Mouse (Mus musculus) gastrocnemius, adult 2 months (tissue): ENCODE results near the gene Flt3l. TPM values are rescaled to one million over a fixed set of nuclear protein-coding genes. Genes with fewer than 3 reads are reported as not detected.

ENCODE experiments used
- DNase-seq: peaks from one replicate; pipeline ENCODE4 v3.0.0; 2022
- H3K27ac ChIP-seq: fragments of 200-600 bp; 2 replicates; pipeline ENCODE4 v1.8.1; 2022; ENCODE audit warnings: mild to moderate bottlenecking
- H3K4me3 ChIP-seq: fragments of 200-600 bp; 2 replicates; pipeline ENCODE4 v1.8.1; 2022; ENCODE audit warnings: mild to moderate bottlenecking, moderate library complexity
- CTCF ChIP-seq: fragments of 200-600 bp; IDR thresholded peaks from 2 replicates; pipeline ENCODE4 v1.8.1; 2022; ENCODE audit warnings: antibody characterized with exemption, mild to moderate bottlenecking, moderate library complexity
- intact Hi-C: fragments of 180-260 bp; cut with DNase I; formaldehyde crosslinking; loops from one replicate; pipeline ENCODE4 v1.15.1; 2025
- long read RNA-seq, 2 experiments: library from polyadenylated mRNA; stranded (forward); transcript quantifications; one replicate each; pipeline ENCODE4 v2.0.0; 2021
- total RNA-seq, 2 experiments: library from RNA; stranded (reverse); gene quantifications; 2 replicates each; pipeline ENCODE4 v1.2.3; 2021

Gene Flt3l
- 1 to 10 TPM; 2.2 to 3.3 TPM for total RNA-seq
- long read RNA-seq, experiment 1, partial matches to known transcripts: 0 of 1 reads
- long read RNA-seq, experiment 1, other reads (novel, unspliced or antisense): 1 of 1 reads
- long read RNA-seq, experiment 2, partial matches to known transcripts: 1 of 1 reads
- long read RNA-seq, experiment 2, other reads (novel, unspliced or antisense): 0 of 1 reads

DNA sequence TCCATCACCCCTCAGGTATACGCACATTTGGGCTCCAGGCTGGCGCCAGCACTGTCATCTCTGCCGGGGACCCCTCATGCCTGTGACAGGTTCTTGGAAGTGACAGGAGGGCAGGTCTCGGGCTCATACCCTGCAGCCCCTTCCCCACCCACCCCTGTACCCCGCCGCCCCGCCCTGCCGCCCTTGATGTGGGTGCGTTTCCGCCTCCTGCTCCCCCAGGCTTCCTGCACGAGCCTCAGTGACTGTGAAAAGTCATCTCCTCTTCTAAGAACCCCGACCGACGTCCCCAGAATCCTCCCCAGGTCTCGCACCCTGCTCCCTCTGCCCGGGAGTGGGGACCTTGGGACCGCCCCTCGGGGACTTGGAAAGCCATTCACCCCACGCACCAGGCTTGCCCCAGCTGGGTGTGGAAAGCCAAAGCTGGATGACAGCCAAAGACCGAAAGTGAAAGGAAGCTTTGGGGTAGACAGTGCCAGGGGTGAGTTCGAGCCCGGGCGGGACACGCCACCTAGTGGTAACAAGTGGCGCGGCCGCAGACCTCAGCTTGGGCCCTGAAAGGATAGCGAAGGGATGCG is at the start of gene Flt3l, which contains the start of gene Gm45713:
Flt3l (minus strand) TSS at position 440 of the 575 bp plus-strand sequence.
Gm45713 (minus strand) TSS at position 239 of the 575 bp plus-strand sequence.
- peak within 1 kb of the TSS; percentile 93 for H3K27ac ChIP-seq
- H3K4me3 ChIP-seq: peak within 1 kb of the TSS; percentile 73
- DNase-seq: peak; percentile 95
- peak; percentile 99 for TF ChIP-seq CTCF
- intact Hi-C loops: loop anchor here (1.0 to 5.0 kb wide), 2 partner anchors 56 to 154 kb away; no protein-coding TSS in a partner anchor

DNA sequence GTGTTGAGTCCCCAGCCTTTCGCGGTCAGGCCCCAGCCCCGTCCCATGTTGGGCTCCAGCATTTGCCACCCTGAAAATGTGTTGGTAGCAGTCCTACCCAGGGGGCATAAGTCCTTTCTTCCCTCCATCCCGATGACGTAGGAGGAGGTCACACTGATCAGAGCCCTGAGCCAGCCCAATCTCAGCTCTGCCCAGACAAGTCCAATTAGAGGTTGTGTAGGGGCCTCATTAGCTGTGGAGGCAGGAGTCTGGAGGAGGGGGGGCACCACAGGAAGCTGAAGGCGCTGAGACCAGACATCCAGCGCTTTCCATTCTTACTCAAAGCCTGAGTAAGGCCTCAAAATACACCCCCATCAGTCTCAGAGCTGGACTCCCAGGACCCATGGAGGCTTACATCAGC is 49.7 kb upstream of the Flt3l start:
- no peak for DNase-seq
- TF ChIP-seq CTCF: no peak
- no peak overlapping the region for H3K27ac ChIP-seq
- intact Hi-C loops: no loop called here
- no peak overlapping the region for H3K4me3 ChIP-seq

GRCm38 (mm10) chr7:45183672-45184071 is 47.4 kb upstream of the Flt3l start:
- TF ChIP-seq CTCF: no peak
- no peak for DNase-seq
- H3K4me3 ChIP-seq: no peak overlapping the region
- intact Hi-C loops: no loop called here
- no peak overlapping the region for H3K27ac ChIP-seq

DNA sequence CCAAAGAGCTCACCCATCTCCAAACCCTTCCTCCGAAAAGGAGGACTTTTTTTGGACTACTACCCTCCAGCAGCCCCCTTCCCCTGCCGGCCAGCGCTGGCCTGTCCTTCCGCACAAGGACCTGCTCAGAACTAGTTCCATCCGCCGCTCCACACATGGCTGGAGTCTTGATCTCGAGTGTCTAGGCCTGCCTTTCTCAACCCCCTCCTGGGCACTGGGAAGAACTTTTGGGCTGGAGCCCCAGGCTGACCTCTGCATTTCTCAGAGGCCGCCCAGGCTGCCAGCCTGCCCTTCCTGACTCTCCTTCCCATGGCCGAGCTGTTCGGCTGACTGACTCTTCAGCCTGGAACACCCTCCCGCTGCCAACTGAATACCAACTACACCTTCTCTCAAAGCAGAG is 46.4 kb upstream of the Flt3l start:
- intact Hi-C loops: no loop called here
- DNase-seq: peak; percentile 71
- peak overlapping the region; percentile 69 for H3K4me3 ChIP-seq
- TF ChIP-seq CTCF: 0 out of 2 replicates have a peak, but pooled peaks have one; percentile 11
- H3K27ac ChIP-seq: peak overlapping the region; percentile 93

DNA sequence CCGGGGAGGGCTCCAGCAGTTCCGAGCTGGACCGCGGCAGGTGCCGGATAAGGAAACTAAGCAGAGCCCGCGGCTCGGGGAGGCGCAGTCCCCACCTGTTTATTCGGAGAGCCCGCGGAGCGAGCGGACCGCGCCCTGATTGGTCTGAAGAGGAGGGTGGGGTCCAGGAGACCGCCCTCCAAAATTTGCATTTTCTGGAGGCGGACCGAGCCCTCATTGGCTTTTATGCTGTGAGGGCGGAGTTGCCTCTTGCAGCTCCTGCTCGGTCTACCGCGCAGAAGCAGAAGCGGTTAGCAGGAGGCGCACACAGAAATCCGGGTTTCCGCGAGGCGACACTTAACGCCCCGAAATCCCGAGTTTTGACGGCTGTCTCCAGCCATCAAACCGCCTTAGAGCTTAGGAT is 46.0 kb upstream of the Flt3l start:
- Histone ChIP-seq H3K27ac (peak overlapping the region; percentile 93), H3K4me3 (peak overlapping the region; percentile 69)
- DNase-seq: peak; percentile 93
- intact Hi-C loops: no loop called here
- TF ChIP-seq CTCF: no peak

- DNase-seq: peak; percentile 64
- peak; percentile 20; the same call in 1 of the 2 replicates for TF ChIP-seq CTCF
- H3K27ac ChIP-seq: no peak overlapping the region
- intact Hi-C loops: no loop called here
- peak overlapping the region; percentile 69 for H3K4me3 ChIP-seq
Measured at GRCm38 (mm10) chr7:45181540-45181939, 45.3 kb upstream of the Flt3l start.

DNA sequence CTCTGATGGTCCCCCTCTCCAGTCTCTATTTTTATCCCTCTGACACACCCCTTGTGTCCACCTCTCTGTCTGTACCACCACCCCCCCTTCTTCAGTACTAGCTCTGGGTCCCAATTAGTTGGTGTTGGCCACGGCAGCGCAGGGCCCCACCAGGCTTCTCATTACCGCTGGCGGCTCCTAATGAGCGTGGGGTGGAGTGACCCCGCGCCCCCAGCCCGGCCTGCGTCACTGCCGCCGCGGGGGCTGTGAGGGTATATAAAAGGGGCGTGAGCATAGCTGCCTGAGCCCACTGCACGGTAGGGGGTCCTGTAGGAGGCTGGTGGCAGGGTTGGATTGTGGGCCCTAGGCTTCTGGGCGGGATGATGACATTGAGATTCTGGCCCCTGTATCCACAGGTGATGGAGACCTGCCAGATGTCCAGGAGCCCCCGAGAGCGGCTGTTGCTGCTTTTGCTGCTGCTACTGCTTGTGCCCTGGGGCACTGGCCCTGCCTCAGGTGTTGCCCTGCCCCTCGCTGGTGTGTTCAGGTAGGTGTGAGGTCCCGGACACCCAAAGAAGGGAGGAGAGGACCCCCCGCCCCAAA is 44.8 kb upstream of the Flt3l start, which contains the start of gene Pth2:
Pth2 (plus strand) TSS at position 100 of the 582 bp plus-strand sequence.
- intact Hi-C loops: no loop called here
- peak within 1 kb of the TSS; percentile 69 for H3K4me3 ChIP-seq
- TF ChIP-seq CTCF: no peak
- DNase-seq: no peak
- H3K27ac ChIP-seq: no peak within 1 kb of the TSS

GRCm38 (mm10) chr7:45179469-45179868 is 43.2 kb upstream of the Flt3l start, which contains the start of gene Gfy:
TSS of gene Gfy (minus strand) at chr7:45179569.
- no peak within 1 kb of the TSS for H3K27ac ChIP-seq
- DNase-seq: no peak
- no peak for TF ChIP-seq CTCF
- H3K4me3 ChIP-seq: no peak within 1 kb of the TSS
- intact Hi-C loops: no loop called here

DNA sequence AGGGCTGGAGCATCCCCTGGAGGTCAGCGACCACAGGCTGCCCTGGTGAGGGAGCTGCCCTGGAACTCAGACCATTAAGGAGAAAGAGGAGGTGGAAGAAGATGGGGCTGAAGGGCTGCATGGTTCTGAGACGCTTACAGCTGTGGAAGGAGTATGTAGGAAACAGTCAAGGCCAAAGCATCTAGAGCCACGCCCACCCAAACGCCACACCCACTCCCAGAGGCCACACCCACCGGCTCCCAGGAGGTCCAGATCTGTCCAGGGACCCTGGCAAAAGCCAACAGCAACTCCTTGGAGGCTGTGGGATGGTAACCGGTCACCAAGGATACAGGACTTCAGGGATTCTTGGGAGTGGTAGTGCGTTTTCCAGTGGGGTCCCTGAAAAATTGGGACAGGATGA is 42.3 kb upstream of the Flt3l start:
- Histone ChIP-seq H3K4me3 (no peak overlapping the region), H3K27ac (no peak overlapping the region)
- no peak for TF ChIP-seq CTCF
- intact Hi-C loops: no loop called here
- no peak for DNase-seq

DNA sequence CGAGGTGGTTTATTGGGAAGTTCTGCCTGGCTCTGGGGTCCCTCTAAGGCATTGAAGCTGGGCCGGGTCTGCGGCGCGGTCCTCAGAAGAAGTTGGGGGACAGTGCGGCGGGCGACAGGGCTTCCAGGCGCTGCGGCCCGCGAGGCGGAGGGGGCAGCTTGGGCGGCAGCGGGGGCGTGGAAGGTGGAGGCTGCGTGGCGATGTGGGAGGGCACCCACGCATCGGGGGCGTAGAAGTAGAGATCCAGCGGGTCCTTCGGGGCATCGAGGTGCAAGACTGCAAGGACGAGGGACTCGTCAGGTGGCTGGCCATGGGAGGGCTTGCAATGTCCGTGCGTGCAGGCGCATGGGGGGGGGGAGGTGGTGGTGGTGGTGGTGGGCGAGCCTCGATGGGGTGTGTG is 40.1 kb upstream of the Flt3l start:
- intact Hi-C loops: no loop called here
- no peak for TF ChIP-seq CTCF
- no peak for DNase-seq
- H3K27ac ChIP-seq: no peak overlapping the region
- peak overlapping the region; percentile 35 for H3K4me3 ChIP-seq

DNA sequence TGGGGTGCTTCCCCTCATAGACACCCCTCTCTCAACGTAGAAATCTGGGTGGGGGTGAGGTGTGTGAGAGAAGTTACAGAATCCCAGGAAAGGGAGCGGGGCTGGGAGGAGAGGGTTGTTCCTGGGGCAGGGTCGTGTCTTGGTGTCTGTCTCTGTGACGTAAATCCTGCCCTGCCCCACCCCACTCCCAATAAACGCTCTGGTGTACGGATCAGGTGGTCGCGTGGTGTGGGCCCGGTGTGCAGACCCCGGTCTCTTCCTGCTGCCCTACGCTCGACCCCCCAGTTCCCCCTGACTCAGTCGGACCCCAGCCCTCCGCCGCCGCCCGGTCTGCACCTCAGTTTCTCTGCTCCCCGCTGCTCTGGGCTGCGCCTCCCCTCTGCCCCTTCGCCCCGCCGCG is 39.7 kb upstream of the Flt3l start:
- DNase-seq: no peak
- no peak overlapping the region for H3K27ac ChIP-seq
- TF ChIP-seq CTCF: no peak
- intact Hi-C loops: no loop called here
- H3K4me3 ChIP-seq: peak overlapping the region; percentile 35

- no peak for TF ChIP-seq CTCF
- no peak for DNase-seq
- no peak overlapping the region for H3K4me3 ChIP-seq
- H3K27ac ChIP-seq: no peak overlapping the region
- intact Hi-C loops: no loop called here
Measured at GRCm38 (mm10) chr7:45175398-45175797, 39.2 kb upstream of the Flt3l start.

DNA sequence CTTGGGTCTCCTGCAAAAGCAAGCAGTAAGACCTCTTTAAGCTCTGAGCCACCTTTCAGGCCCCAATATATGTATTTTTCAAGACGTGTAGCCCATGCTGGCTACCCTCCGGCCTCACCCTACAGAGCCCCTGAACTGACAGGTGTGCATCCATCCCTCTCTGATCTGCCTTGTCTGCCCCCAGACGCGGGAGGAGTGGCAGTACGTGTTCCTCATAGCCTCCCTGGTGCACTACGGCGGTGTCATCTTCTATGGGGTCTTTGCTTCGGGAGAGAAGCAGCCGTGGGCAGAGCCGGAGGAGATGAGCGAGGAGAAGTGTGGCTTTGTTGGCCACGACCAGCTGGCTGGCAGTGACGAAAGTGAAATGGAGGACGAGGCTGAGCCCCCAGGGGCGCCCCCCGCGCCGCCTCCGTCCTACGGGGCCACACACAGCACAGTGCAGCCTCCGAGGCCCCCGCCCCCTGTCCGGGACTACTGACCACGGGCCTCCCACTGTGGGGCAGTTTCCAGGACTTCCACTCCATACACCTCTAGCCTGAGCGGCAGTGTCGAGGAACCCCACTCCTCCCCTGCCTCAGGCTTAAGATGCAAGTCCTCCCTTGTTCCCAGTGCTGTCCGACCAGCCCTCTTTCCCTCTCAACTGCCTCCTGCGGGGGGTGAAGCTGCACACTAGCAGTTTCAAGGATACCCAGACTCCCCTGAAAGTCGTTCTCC is 38.5 kb upstream of the Flt3l start:
- H3K4me3 ChIP-seq: no peak overlapping the region
- TF ChIP-seq CTCF: no peak
- DNase-seq: no peak
- intact Hi-C loops: no loop called here
- H3K27ac ChIP-seq: no peak overlapping the region
